Mouse (Mus musculus) hindbrain, embryonic 11.5 days (tissue): Measurements from ENCODE around the gene Sct. TPM values are rescaled to one million over a fixed set of nuclear protein-coding genes. Genes with fewer than 3 reads are reported as not detected.

Experiments
- polyA plus RNA-seq: library from polyadenylated mRNA; unstranded; fragments of >200 nt; fragmentation: Nextera tagmentation; extraction: Ambion mirVana; gene quantifications from 2 replicates; pipeline ENCODE4 v1.2.1, GENCODE M21; 2014

The Sct gene
- polyA plus RNA-seq, 1 experiment from 2014 or later: 5.1 TPM

Other genes with a start within 250 kb of the Sct start
- gene B4galnt4, start 218.0 kb downstream of the Sct start, polyA plus RNA-seq: 15.1 and 18.1 TPM in 2 replicates
- gene Pkp3, start 200.9 kb downstream of the Sct start, polyA plus RNA-seq: 2.0 and 2.6 TPM in 2 replicates
- 1.0 and 2.1 TPM in 2 replicates for gene Sigirr, start 178.6 kb downstream of the Sct start, polyA plus RNA-seq
- gene Ano9, start 161.3 kb downstream of the Sct start, polyA plus RNA-seq: 0.48 and 0.70 TPM in 2 replicates
- 65.2 and 73.5 TPM in 2 replicates for gene Ptdss2, start 156.8 kb downstream of the Sct start, polyA plus RNA-seq
- gene Rnh1, start 106.3 kb downstream of the Sct start, polyA plus RNA-seq: 59.6 and 64.4 TPM in 2 replicates
- 98.0 and 99.6 TPM in 2 replicates for gene Hras, start 85.1 kb downstream of the Sct start, polyA plus RNA-seq
- gene Lrrc56, start 85.0 kb downstream of the Sct start, polyA plus RNA-seq: 6.2 and 7.8 TPM in 2 replicates
- 2.3 and 3.3 TPM in 2 replicates for gene Lmntd2, start 65.1 kb downstream of the Sct start, polyA plus RNA-seq
- 36.4 and 37.8 TPM in 2 replicates for gene Rassf7, start 63.3 kb downstream of the Sct start, polyA plus RNA-seq
- 67.1 and 78.6 TPM in 2 replicates for gene Phrf1, start 50.3 kb downstream of the Sct start, polyA plus RNA-seq
- 0.77 and 1.1 TPM in 2 replicates for gene Irf7, start 12.7 kb downstream of the Sct start, polyA plus RNA-seq
- not detected in 2 replicates for gene Cdhr5, start 2.3 kb downstream of the Sct start, polyA plus RNA-seq
- gene Drd4, start 12.9 kb upstream of the Sct start, polyA plus RNA-seq: 0.25 and 0.33 TPM in 2 replicates
- gene Deaf1, start 48.6 kb upstream of the Sct start, polyA plus RNA-seq: 70.0 and 75.9 TPM in 2 replicates
- 29.7 and 31.9 TPM in 2 replicates for gene Tmem80, start 48.6 kb upstream of the Sct start, polyA plus RNA-seq
- 2.1 and 2.6 TPM in 2 replicates for gene Eps8l2, start 59.7 kb upstream of the Sct start, polyA plus RNA-seq
- 389 and 395 TPM in 2 replicates for gene Taldo1, start 113.1 kb upstream of the Sct start, polyA plus RNA-seq
- gene Gatd1, start 135.0 kb upstream of the Sct start, polyA plus RNA-seq: 43.3 and 48.1 TPM in 2 replicates
- gene Cend1, start 150.4 kb upstream of the Sct start, polyA plus RNA-seq: 6.8 and 7.2 TPM in 2 replicates
- gene Slc25a22, start 158.8 kb upstream of the Sct start, polyA plus RNA-seq: 33.9 and 36.6 TPM in 2 replicates
- gene Pidd1, start 164.9 kb upstream of the Sct start, polyA plus RNA-seq: 8.3 and 8.6 TPM in 2 replicates
- gene Rplp2, start 168.2 kb upstream of the Sct start, polyA plus RNA-seq: 870 and 939 TPM in 2 replicates
- 13.7 and 14.2 TPM in 2 replicates for gene Pnpla2, start 176.1 kb upstream of the Sct start, polyA plus RNA-seq
- gene Cracr2b, start 182.0 kb upstream of the Sct start, polyA plus RNA-seq: 4.4 and 4.5 TPM in 2 replicates
- gene Cd151, start 188.3 kb upstream of the Sct start, polyA plus RNA-seq: 40.1 and 57.9 TPM in 2 replicates
- 71.5 and 74.0 TPM in 2 replicates for gene Polr2l, start 196.0 kb upstream of the Sct start, polyA plus RNA-seq
- gene Tspan4, start 196.1 kb upstream of the Sct start, polyA plus RNA-seq: 29.6 and 31.4 TPM in 2 replicates